Mouse (Mus musculus): ENCODE data around the gene Zfp523.

GRCm38 (mm10) chr17:28242296-28242695 is 65.4 kb downstream of the Zfp523 start:
- no peak for TF ChIP-seq CTCF (conservative IDR thresholded peaks at IDR 0.05; ENCODE audit: low read length)
- TF ChIP-seq NANOG (IDR thresholded peaks at IDR 0.05; ENCODE audit: borderline replicate concordance, low read length): no peak

All from E14TG2a.4 (cell line).